17 mouse cellular contexts compared by ENCODE assay signal in genomic region chr13:52445513-52445912, GRCm38 (mm10).
DNase-seq lines count a peak whose midpoint lies in the region; ATAC-seq and TF ChIP-seq lines count a peak whose summit lies in the region.
"Had no signal": no experiment of that assay in that cellular context is flagged by ENCODE, and none has a peak within 500 bp of the region (broad histone marks: within the 10 kb centered on the region; RNA-seq: fewer than 3 reads in every experiment).

No protein-coding gene starts in this region.

- no peak for TF ChIP-seq CTCF in cortical plate, adult 2 months (IDR thresholded peaks at IDR 0.05; ENCODE audit: extremely low read depth, insufficient read depth, low read length)

- intact Hi-C loops in left cerebral cortex, postnatal 10 days (cut with DNase I), result loop anchor here (5.0 to 10.0 kb wide), 2 partner anchors 82 to 171 kb away; no protein-coding TSS in a partner anchor

- no peaks in the 10 kb centered on the region for H3K9me3 ChIP-seq in midbrain, embryonic 13.5 days
- H3K9me3 ChIP-seq: embryonic facial prominence, embryonic 12.5 days; heart, embryonic 13.5 days; limb, embryonic 13.5 days; midbrain, embryonic 15.5 days had no signal

- peak overlapping the region; percentile 50; the same call in 1 of the 2 replicates for H3K27ac ChIP-seq in cortical plate, adult 2 months (ENCODE audit: insufficient read depth, low read length)
- no peak overlapping the region for H3K27ac ChIP-seq in midbrain, embryonic 13.5 days
- H3K27ac ChIP-seq: embryonic facial prominence, embryonic 12.5 days; heart, embryonic 13.5 days; limb, embryonic 13.5 days; midbrain, embryonic 15.5 days had no signal

- no peaks in the 10 kb centered on the region for H3K27me3 ChIP-seq in midbrain, embryonic 13.5 days
- H3K27me3 ChIP-seq: embryonic facial prominence, embryonic 12.5 days; heart, embryonic 13.5 days; limb, embryonic 13.5 days; midbrain, embryonic 15.5 days had no signal

- no peak for TF ChIP-seq POLR2A in cortical plate, adult 2 months (IDR thresholded peaks at IDR 0.05; ENCODE audit: extremely low read depth, insufficient read depth, low read length)

- H3K9ac ChIP-seq in midbrain, embryonic 13.5 days (replicated peaks), result no peak overlapping the region
- H3K9ac ChIP-seq: embryonic facial prominence, embryonic 12.5 days; heart, embryonic 13.5 days; limb, embryonic 13.5 days; midbrain, embryonic 15.5 days had no signal

- no peak for ATAC-seq in midbrain, embryonic 13.5 days
- ATAC-seq: midbrain, embryonic 15.5 days had no signal

- peaks cover 4% of the 10 kb centered on the region; the same call in 1 of the 2 replicates for H3K4me1 ChIP-seq in cortical plate, adult 2 months (ENCODE audit: control insufficient read depth, insufficient read depth, low read length)
- H3K4me1 ChIP-seq in midbrain, embryonic 13.5 days (replicated peaks), result no peaks in the 10 kb centered on the region
- H3K4me1 ChIP-seq: embryonic facial prominence, embryonic 12.5 days; limb, embryonic 13.5 days; midbrain, embryonic 15.5 days had no signal

- no peak overlapping the region for H3K4me3 ChIP-seq in cortical plate, adult 2 months (ENCODE audit: insufficient read depth, low read length)
- no peak overlapping the region for H3K4me3 ChIP-seq in midbrain, embryonic 13.5 days (replicated peaks)
- H3K4me3 ChIP-seq: embryonic facial prominence, embryonic 12.5 days; heart, embryonic 13.5 days; limb, embryonic 13.5 days; midbrain, embryonic 15.5 days had no signal

- no peak overlapping the region for H3K4me2 ChIP-seq in midbrain, embryonic 13.5 days (replicated peaks)
- H3K4me2 ChIP-seq: embryonic facial prominence, embryonic 12.5 days; heart, embryonic 13.5 days; limb, embryonic 13.5 days; midbrain, embryonic 15.5 days had no signal

- H3K36me3 ChIP-seq in midbrain, embryonic 13.5 days, result no peaks in the 10 kb centered on the region
- H3K36me3 ChIP-seq: embryonic facial prominence, embryonic 12.5 days; heart, embryonic 13.5 days; limb, embryonic 13.5 days; midbrain, embryonic 15.5 days had no signal

- WGBS in midbrain, embryonic 13.5 days, result 87% methylated on average over 10 of the region's 10 CpGs

- DNase-seq in frontal cortex, postnatal 25 days (ENCODE audit: low spot score in 2 of 2), result peak; percentile 22 to 46
- DNase-seq in left cerebral cortex, postnatal 10 days (ENCODE audit: extremely low spot score in 1 of 2, low spot score in 2 of 2), result peak; percentile 56 to 67
- DNase-seq in right cerebral cortex, postnatal 14 days, result peak; percentile 47
- no peak for DNase-seq in yolk sac, embryonic 10.5 days (ENCODE audit: low spot score)
- DNase-seq in spleen, postnatal 36 days (ENCODE audit: low spot score in 2 of 2), result no peak
- DNase-seq in urinary bladder, adult 2 months (ENCODE audit: low spot score), result no peak
- DNase-seq: cerebellum, postnatal 10 days; gastrocnemius, postnatal 14 days; kidney, adult 11 months; kidney, postnatal 25 days; lung, postnatal 36 days had no signal

Comparison
In these comparisons a context has a peak if more than half of its experiments do, and no peak if none do; other contexts are left out.
1. DNase-seq: peak in frontal cortex, postnatal 25 days (2 of 2), left cerebral cortex, postnatal 10 days (2 of 2) and right cerebral cortex, postnatal 14 days (single experiment); none in yolk sac, embryonic 10.5 days (single experiment), spleen, postnatal 36 days (0 of 2) and urinary bladder, adult 2 months (single experiment).